Mouse (Mus musculus) common myeloid progenitor, adult 5-6 weeks (primary cell): ENCODE measurements around the gene Gm28043. TPM values are rescaled to one million over a fixed set of nuclear protein-coding genes. Genes with fewer than 3 reads are reported as not detected.

Experiments used
- ATAC-seq: replicated peaks from 2 replicates; pipeline ENCODE4 v1.8.0; 2016; ENCODE audit warnings: low read depth, mild to moderate bottlenecking, moderate TSS enrichment, inconsistent platforms; ENCODE audit not compliant: poor library complexity, severe bottlenecking
- total RNA-seq: library from RNA; stranded (forward); fragments of 200-1000, 187-1606 nt; gene quantifications from 2 replicates; pipeline ENCODE4 v1.2.3, GENCODE M21; 2017

Gm28043 gene
- total RNA-seq, 1 experiment from 2014 or later, result 3.7 TPM

- no peak for ATAC-seq
Measured at GRCm38 (mm10) chr17:29619231-29619630, 4.6 kb downstream of the Gm28043 start.

DNA sequence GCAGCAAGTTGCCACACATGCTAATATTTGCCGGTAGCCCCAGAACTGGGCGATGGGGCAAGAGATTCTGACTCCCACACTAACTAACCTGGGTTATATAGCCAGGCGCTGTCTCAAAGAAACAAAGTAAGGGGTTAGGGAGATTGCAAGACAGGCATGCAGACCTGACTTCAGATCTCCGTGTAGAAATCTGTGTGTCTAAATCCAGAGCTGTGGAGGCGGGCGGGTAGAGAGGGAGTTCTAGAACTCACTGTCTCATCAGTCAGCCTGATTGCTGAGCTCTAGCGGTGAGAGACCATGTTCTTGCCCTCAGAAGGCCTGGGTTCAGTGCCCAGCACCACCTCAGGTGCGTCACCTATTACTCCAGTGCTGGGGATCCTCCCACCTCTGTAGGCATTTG lies 8.8 kb downstream of the Gm28043 start:
- no peak for ATAC-seq

DNA sequence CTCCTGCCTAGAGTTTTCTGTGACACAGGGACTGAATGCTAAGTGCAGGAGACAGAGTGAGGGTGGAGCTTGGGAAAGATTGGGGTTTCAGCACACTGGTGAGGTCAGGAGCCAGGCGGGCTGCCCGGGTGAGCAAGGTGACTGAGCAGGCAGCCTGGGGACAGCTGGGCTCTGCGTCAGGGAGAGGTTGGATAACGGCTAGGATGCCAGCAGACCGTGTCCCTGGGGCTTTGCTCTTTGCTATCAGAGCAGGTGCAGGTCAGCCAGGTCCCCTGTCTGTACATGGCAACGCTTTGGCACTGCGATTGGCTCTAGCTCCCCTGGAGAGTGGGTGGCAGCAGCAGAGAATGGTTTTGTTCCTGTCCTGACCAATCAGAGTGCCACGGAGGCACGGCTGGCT lies 12.6 kb downstream of the Gm28043 start:
- no peak for ATAC-seq

- no peak for ATAC-seq
Measured at GRCm38 (mm10) chr17:29628946-29629345, 14.3 kb downstream of the Gm28043 start.

DNA sequence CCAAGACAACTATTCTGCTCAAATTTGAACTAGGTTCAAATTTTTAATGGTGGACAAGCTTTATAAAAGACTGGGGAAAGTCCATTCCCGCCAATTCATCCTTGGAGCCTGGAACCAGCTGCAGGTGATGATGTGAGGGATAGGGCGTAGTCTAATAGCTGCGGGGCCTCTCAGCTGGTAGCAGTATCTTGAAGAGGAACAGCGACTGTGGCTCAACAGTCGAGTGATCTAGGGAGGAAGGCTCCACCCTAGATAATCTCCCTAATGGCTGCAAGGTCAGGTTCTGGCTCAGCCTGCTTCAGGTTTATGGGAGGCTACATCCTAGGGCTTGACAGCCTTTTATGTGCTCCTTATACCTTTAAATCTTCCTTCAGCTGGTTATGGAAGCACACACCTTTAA lies 14.9 kb downstream of the Gm28043 start:
- ATAC-seq, result no peak

GRCm38 (mm10) chr17:29632312-29632711 lies 17.6 kb downstream of the Gm28043 start:
- no peak for ATAC-seq

DNA sequence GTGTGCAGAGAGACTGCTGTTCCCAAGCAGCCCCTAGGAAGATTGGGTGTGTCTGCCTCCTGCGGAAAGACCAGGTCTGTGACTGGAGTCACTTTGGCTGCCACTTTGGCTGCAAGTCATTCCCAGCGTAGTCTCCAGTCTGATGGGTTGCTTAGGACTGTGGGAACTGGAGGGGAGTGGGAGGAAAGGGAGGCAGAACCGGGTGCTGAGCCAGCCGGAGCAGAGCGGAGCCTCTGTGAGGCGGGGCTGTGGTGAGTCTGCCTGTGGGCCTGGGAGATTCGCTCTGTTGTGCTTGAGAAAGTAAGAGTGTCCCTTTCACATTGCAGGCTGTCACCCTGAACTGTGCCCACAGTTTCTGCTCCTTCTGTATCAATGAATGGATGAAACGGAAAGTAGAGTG lies 20.8 kb downstream of the Gm28043 start:
- ATAC-seq, result no peak

- ATAC-seq, result peak; percentile 46
Measured at GRCm38 (mm10) chr17:29636118-29636517, 21.4 kb downstream of the Gm28043 start.

DNA sequence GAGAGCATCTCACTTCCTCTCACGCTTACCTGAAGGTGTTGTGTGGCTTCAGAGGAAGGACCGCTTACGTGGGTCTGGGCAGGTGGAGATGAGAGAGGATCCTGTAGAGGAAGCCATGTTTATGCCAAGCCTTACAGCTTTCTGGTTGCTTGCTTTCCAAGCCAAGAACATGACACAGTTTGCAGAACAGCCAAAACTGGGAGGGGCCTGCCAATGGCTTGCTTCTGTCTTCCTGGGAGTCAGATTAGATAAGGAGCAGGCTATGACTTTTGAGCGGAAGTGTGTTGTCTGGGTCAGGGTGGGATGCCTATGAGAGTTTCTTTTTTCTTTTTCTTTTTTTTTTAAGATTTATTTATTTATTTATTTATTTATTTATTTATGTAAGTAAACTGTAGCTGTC lies 22.7 kb downstream of the Gm28043 start:
- ATAC-seq, result no peak

- ATAC-seq, result peak; percentile 91
Measured at GRCm38 (mm10) chr17:29637895-29638294, 23.2 kb downstream of the Gm28043 start.

- no peak for ATAC-seq
Measured at GRCm38 (mm10) chr17:29640971-29641370, 26.3 kb downstream of the Gm28043 start.

- no peak for ATAC-seq
Measured at GRCm38 (mm10) chr17:29642219-29642618, 27.5 kb downstream of the Gm28043 start.

DNA sequence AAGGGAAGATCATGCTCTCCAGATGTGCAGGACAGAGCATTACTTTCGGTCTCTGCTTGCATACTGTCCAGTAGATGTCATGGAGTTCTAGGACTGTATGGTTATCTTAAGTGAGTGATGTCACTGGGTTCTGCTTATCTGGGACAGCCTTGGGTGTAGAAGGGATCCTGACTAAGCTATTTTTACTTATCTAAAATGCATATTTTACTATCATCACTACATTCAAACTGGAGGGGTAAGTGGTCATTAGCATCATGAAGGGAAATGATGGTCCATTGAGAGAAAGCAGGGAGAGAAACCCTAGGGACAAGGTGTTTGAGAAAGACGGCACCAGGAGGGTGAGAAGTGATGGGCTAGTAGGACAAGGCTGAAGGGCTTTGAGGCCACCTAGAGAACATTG lies 43.6 kb downstream of the Gm28043 start:
- no peak for ATAC-seq

- peak; percentile 93 for ATAC-seq
Measured at GRCm38 (mm10) chr17:29660076-29660761, 45.5 kb downstream of the Gm28043 start, which contains the start of gene Cmtr1. Gene Cmtr1, plus strand, starts transcription at chr17:29660595.

DNA sequence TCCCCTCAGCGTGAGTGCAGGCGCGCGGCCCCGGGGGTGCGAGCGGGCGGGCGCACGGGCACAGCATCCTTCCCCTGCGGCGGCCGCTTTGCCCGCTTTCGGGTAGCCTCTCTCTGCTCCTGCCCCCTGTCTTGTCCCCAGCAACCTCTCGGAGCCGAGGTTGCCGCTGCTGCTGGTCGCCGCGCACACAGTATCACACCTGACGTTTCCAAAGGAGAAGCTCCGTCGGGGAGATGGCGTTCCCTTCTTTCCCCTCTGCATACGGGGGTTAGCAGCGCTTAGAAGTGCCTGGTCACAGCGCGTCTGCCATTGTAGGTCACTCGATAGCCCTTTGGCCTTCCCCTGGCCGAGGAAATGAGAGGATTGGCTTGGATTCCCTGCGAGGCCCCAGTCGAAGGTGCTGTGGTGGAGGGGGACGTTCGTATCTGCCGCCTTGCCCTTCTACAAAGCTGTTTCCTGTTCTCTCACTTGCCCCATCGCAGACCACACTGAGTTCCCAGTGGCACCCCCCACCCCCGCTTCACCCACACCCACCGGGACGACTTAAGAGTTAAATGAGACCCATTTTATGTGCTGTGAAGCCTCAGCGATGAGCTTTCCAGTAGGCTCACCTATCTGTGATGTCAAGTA lies 46.2 kb downstream of the Gm28043 start:
- ATAC-seq, result peak; percentile 30

DNA sequence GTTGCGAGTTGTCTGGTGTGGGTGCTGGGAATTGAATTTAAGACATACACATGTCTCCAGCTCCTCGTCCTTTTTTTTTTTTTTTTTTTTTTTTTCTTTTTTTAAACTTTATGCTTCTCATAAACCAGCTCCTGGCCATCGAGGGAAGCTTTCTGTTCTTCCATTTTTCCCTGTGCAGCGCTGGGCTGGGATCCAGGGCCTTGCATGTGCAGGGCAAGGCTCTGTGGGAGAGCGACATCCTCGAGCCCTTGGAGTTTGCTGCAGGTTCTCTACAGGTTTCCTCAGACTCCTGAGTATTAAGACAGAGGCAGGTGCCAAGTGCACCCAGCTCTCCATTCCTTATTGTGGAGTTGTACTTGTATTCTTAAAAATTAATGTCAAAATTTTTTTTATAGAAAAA lies 47.5 kb downstream of the Gm28043 start:
- ATAC-seq, result no peak

GRCm38 (mm10) chr17:29668051-29668986 lies 53.6 kb downstream of the Gm28043 start:
- ATAC-seq, result no peak

- no peak for ATAC-seq
Measured at GRCm38 (mm10) chr17:29669030-29669429, 54.4 kb downstream of the Gm28043 start.

DNA sequence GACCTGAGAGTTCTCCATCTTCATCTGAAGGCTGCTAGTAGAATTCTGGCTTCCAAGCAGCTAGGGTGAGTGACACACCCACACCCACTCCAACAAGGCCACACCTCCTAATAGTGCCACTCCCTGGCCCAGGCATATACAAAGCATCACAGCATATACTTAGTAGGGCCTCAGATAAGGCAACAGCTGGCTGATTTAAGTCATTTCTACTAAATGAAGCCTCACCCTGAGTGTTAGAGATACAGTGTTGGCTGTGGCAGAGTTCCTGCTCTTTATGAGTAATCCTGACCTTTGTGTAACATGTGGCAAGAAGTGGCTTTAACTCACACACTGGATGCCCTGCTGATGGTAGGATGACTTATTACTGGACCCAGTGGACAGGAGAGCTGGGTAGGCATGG lies 55.3 kb downstream of the Gm28043 start:
- no peak for ATAC-seq

DNA sequence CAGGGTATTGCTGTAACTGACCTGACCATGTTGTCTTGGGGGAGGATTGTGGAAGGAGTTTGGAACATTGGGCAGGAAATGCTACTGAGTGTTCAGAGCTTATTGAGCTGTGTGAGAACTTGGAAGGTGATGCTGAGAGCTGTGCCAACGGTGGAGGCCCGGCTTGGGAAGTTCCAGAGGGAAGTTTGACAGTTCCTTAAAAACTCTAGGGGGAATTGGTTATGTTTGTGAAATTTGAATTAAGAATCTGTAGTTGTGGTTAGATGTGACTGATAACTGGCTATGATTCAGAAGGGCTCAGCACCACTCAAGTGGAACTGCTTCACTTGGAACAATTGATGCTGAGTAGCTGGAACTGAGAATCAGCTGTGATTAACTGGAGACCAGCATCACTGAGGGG lies 56.3 kb downstream of the Gm28043 start:
- ATAC-seq, result no peak

GRCm38 (mm10) chr17:29673325-29673724 lies 58.6 kb downstream of the Gm28043 start:
- no peak for ATAC-seq
